Mouse (Mus musculus) cortical plate, adult 2 months (tissue): ENCODE measurements around the gene Elovl1. TPM values are rescaled to one million over a fixed set of nuclear protein-coding genes. Genes with fewer than 3 reads are reported as not detected.
A peak's percentile ranks its signal among the peaks of the same experiment; 100 is the strongest.

Experiments used
- H3K27ac ChIP-seq: fragments of 200-500 bp; 2 replicates; pipeline ENCODE4 v1.5.1; 2012; ENCODE audit warnings: low read length, control low read depth, inconsistent platforms; ENCODE audit not compliant: insufficient read depth
- H3K4me1 ChIP-seq: fragments of 200-500 bp; 2 replicates; pipeline ENCODE4 v1.6.1; 2011; ENCODE audit warnings: low read length; ENCODE audit not compliant: control insufficient read depth, insufficient read depth
- H3K4me3 ChIP-seq: fragments of 200-500 bp; 2 replicates; pipeline ENCODE4 v1.5.1; 2011; ENCODE audit warnings: mild to moderate bottlenecking, low read length, control low read depth; ENCODE audit not compliant: insufficient read depth
- CTCF ChIP-seq: fragments of 200-500 bp; IDR thresholded peaks from 2 replicates; pipeline ENCODE4 v1.5.1; 2011; ENCODE audit warnings: mild to moderate bottlenecking, control low read depth, low read length; ENCODE audit not compliant: insufficient read depth; ENCODE audit errors: extremely low read depth
- POLR2A ChIP-seq: fragments of 200-500 bp; IDR thresholded peaks from 2 replicates; pipeline ENCODE4 v1.6.1; 2011; ENCODE audit warnings: mild to moderate bottlenecking, low read length, control low read depth; ENCODE audit not compliant: insufficient read depth; ENCODE audit errors: extremely low read depth
- polyA plus RNA-seq: library from polyadenylated mRNA; depleted of rRNA; stranded (reverse); fragments of >200 nt; gene quantifications from 2 replicates; pipeline ENCODE4 v1.2.3, GENCODE M21; 2012

Elovl1 gene
- polyA plus RNA-seq, 1 experiment: 79.4 TPM

GRCm38 (mm10) chr4:118409142-118409900 lies 18.6 kb upstream of the Elovl1 start, which contains the start of the genes Szt2 and Med8:
Szt2 (minus strand) TSS chr4:118409273.
Med8 (plus strand) TSS chr4:118409337.
- Histone ChIP-seq H3K4me3 (peak within 1 kb of the TSS; percentile 89), H3K27ac (no peak within 1 kb of the TSS), H3K4me1 (peaks cover 4% of the 10 kb centered on the region; the same call in 1 of the 2 replicates)
- no peak for TF ChIP-seq CTCF
- TF ChIP-seq POLR2A: peak; percentile 58; the same call in 1 of the 2 replicates

GRCm38 (mm10) chr4:118410871-118411270 lies 17.0 kb upstream of the Elovl1 start:
- Histone ChIP-seq H3K27ac (no peak overlapping the region), H3K4me1 (peaks cover 4% of the 10 kb centered on the region; the same call in 1 of the 2 replicates), H3K4me3 (no peak overlapping the region; the same call in 1 of the 2 replicates)
- TF ChIP-seq CTCF (no peak), POLR2A (no peak)

- Histone ChIP-seq H3K4me3 (no peak overlapping the region), H3K4me1 (peaks cover 5% of the 10 kb centered on the region; the same call in 1 of the 2 replicates), H3K27ac (no peak overlapping the region)
- TF ChIP-seq CTCF (no peak), POLR2A (no peak)
Measured at GRCm38 (mm10) chr4:118413553-118413952, 14.3 kb upstream of the Elovl1 start.

- no peak for TF ChIP-seq CTCF
- TF ChIP-seq POLR2A: no peak
- 0 out of 2 replicates have a peak, but pooled peaks cover 2% of the 10 kb centered on the region for H3K4me1 ChIP-seq
- H3K4me3 ChIP-seq: no peak overlapping the region
- peak overlapping the region; percentile 67; the same call in 1 of the 2 replicates for H3K27ac ChIP-seq
Measured at GRCm38 (mm10) chr4:118415779-118416178, 12.1 kb upstream of the Elovl1 start.

- Histone ChIP-seq H3K27ac (peak overlapping the region; percentile 67; the same call in 1 of the 2 replicates), H3K4me1 (0 out of 2 replicates have a peak, but pooled peaks cover 2% of the 10 kb centered on the region), H3K4me3 (no peak overlapping the region)
- TF ChIP-seq POLR2A (no peak), CTCF (no peak)
Measured at GRCm38 (mm10) chr4:118416329-118416728, 11.6 kb upstream of the Elovl1 start.

GRCm38 (mm10) chr4:118417112-118417797 lies 10.6 kb upstream of the Elovl1 start:
- H3K27ac ChIP-seq: peak overlapping the region; percentile 67; the same call in 1 of the 2 replicates
- 0 out of 2 replicates have a peak, but pooled peaks cover 2% of the 10 kb centered on the region for H3K4me1 ChIP-seq
- no peak overlapping the region for H3K4me3 ChIP-seq
- TF ChIP-seq POLR2A (no peak), CTCF (no peak)

- H3K4me3 ChIP-seq: no peak overlapping the region
- no peak overlapping the region for H3K27ac ChIP-seq
- no peak for TF ChIP-seq POLR2A
- no peak for TF ChIP-seq CTCF
- 0 out of 2 replicates have a peak, but pooled peaks cover 2% of the 10 kb centered on the region for H3K4me1 ChIP-seq
Measured at GRCm38 (mm10) chr4:118421384-118421783, 6.5 kb upstream of the Elovl1 start.

GRCm38 (mm10) chr4:118424541-118425160 lies 3.2 kb upstream of the Elovl1 start:
- no peak overlapping the region for H3K4me3 ChIP-seq
- H3K4me1 ChIP-seq: peaks cover 2% of the 10 kb centered on the region; the same call in 1 of the 2 replicates
- TF ChIP-seq POLR2A: no peak
- TF ChIP-seq CTCF: no peak
- no peak overlapping the region for H3K27ac ChIP-seq

- TF ChIP-seq CTCF (no peak), POLR2A (no peak)
- Histone ChIP-seq H3K27ac (no peak overlapping the region), H3K4me3 (no peak overlapping the region)
Measured at GRCm38 (mm10) chr4:118425374-118425773, 2.5 kb upstream of the Elovl1 start.

More at GRCm38 (mm10) chr4:118425374-118425773, 2.5 kb upstream of the Elovl1 start:
- peaks cover 2% of the 10 kb centered on the region; the same call in 1 of the 2 replicates for H3K4me1 ChIP-seq
